Mouse (Mus musculus): ENCODE data around the gene Elof1. TPM values are rescaled to one million over a fixed set of nuclear protein-coding genes. Genes with fewer than 3 reads are reported as not detected.
"Not testable (repeated sequence)": the region's sequence is repeated elsewhere in the genome, so short reads cannot be mapped to it uniquely, and the experiment has no call there.

Elof1 gene
- polyA plus RNA-seq, 1 experiment from 2014 or later, result 217 TPM

DNA sequence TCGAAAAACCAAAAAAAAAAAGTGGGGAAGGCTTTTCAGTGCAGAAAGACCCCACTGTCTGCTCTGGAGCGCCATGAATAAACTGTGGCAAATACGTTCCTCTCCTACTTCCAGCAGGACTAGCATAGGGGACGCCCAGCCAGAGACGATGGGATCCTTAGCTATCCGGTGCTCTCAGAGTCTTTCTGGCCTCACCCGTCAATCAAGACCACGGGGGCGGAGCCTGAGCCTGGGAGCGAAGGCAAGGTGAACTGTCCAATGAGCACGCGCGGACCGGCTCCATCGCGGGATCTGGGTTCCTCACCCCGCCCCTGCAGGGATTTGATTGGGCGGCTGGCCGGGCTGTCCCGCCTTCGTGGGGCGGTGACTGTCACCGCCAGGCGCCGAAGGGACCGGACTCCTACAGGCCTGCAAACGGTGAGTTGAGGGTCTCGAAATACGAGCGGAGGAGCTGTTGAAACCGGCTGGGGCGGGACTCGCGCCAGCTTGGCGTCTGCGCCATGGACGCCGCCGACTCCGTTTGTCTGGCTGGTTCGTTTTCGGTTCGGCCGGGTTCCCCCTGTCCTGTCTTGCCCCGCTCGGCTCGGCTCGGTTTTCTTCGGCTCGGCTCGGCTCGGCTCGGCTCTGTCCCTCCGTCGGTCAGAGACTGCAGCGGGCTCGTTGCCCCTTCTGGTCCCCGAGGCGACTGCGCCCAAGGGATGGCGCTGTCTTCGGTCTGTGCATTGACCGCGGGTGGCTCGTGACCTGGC lies 39.7 kb upstream of the Elof1 start, which contains the start of gene Pigyl:
TSS of gene Pigyl (plus strand) at position 350 of the 749 bp plus-strand sequence.
- H3K27ac ChIP-seq (ENCODE audit: low read depth, low read length), result peak within 1 kb of the TSS; percentile 65; the same call in 1 of the 2 replicates
- peak; percentile 98 for ATAC-seq (ENCODE audit: insufficient read depth, low FRiP score, low TSS enrichment)
- DNase-seq (ENCODE audit: low spot score), result peak; percentile 99

DNA sequence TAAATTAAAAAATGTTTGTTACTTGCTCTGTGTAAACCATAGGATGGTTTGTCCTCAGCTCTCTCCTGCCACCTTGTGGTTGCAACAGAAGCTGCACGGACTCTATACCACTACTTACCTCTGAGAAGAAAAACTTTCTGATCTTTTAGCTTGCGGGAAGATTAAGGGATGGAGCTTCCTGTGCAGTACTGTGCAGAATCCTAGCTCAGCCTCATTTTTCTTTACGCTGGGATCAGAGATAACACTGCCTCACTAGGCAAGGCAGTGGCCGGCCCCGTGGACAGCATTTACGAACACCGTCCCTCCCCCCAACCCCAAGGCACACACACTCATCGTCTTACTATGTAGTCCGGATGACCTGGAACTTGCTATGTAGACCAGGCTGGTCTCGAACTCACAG lies 38.6 kb upstream of the Elof1 start:
- Histone ChIP-seq H3K27me3 (ENCODE audit: control insufficient read depth, insufficient read depth, low read length) (no peaks in the 10 kb centered on the region), H3K9ac (ENCODE audit: low read length) (no peak overlapping the region), H3K36me3 (ENCODE audit: control insufficient read depth, insufficient read depth, low read length) (no peaks in the 10 kb centered on the region), H3K27ac (ENCODE audit: low read depth, low read length) (no peak overlapping the region), H3K4me2 (ENCODE audit: low read depth) (no peak overlapping the region), H3K4me3 (ENCODE audit: low read depth, low read length) (no peak overlapping the region), H3K9me3 (ENCODE audit: control insufficient read depth, low read length) (no peaks in the 10 kb centered on the region), H3K4me1 (ENCODE audit: control insufficient read depth, insufficient read depth, low read length) (peaks cover 6% of the 10 kb centered on the region; the same call in 1 of the 2 replicates)
- DNase-seq (ENCODE audit: low spot score) (peak; percentile 61), ATAC-seq (ENCODE audit: insufficient read depth, low FRiP score, low TSS enrichment) (no peak)
- 24% methylated on average over 10 of the region's 10 CpGs for WGBS

More for the DNA sequence above, 39.7 kb upstream of the Elof1 start, which contains the start of gene Pigyl:
- no peaks in the 10 kb centered on the region for H3K27me3 ChIP-seq (ENCODE audit: control insufficient read depth, insufficient read depth, low read length)
- no peaks in the 10 kb centered on the region for H3K36me3 ChIP-seq (ENCODE audit: control insufficient read depth, insufficient read depth, low read length)
- peak within 1 kb of the TSS; percentile 48 for H3K4me2 ChIP-seq (ENCODE audit: low read depth)
- peak within 1 kb of the TSS; percentile 63 for H3K4me3 ChIP-seq (ENCODE audit: low read depth, low read length)
- WGBS, result under 1% methylated on average over 65 of the region's 65 CpGs
- no peaks in the 10 kb centered on the region for H3K9me3 ChIP-seq (ENCODE audit: control insufficient read depth, low read length)
- peak within 1 kb of the TSS; percentile 78 for H3K9ac ChIP-seq (ENCODE audit: low read length)
- H3K4me1 ChIP-seq (ENCODE audit: control insufficient read depth, insufficient read depth, low read length), result peaks cover 6% of the 10 kb centered on the region; the same call in 1 of the 2 replicates

DNA sequence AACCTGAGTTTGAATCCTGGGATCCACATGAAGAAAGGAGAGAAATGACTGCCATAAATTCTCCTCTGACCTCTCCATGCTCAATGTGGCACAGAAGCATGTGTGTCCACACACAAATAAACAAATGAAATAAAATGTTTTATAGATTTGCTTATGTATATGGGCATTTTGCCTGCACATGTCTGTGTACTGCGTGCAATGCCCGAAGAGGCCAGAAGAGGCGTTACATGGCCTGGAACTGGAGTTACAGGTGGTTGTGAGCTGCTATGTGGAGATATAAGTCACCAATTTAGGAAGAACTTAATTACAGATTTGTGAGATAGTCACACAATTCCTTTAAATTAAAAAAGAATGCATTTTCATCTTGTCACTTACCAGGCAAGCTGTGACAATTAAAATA lies 36.8 kb upstream of the Elof1 start:
- DNase-seq (ENCODE audit: low spot score) (no peak), ATAC-seq (ENCODE audit: insufficient read depth, low FRiP score, low TSS enrichment) (no peak)
- Histone ChIP-seq H3K27ac (ENCODE audit: low read depth, low read length) (no peak overlapping the region), H3K4me2 (ENCODE audit: low read depth) (no peak overlapping the region), H3K36me3 (ENCODE audit: control insufficient read depth, insufficient read depth, low read length) (no peaks in the 10 kb centered on the region), H3K9me3 (ENCODE audit: control insufficient read depth, low read length) (no peaks in the 10 kb centered on the region), H3K9ac (ENCODE audit: low read length) (no peak overlapping the region), H3K27me3 (ENCODE audit: control insufficient read depth, insufficient read depth, low read length) (no peaks in the 10 kb centered on the region), H3K4me3 (ENCODE audit: low read depth, low read length) (no peak overlapping the region), H3K4me1 (ENCODE audit: control insufficient read depth, insufficient read depth, low read length) (peaks cover 6% of the 10 kb centered on the region; the same call in 1 of the 2 replicates)
- WGBS, result 89% methylated on average over 3 of the region's 3 CpGs

DNA sequence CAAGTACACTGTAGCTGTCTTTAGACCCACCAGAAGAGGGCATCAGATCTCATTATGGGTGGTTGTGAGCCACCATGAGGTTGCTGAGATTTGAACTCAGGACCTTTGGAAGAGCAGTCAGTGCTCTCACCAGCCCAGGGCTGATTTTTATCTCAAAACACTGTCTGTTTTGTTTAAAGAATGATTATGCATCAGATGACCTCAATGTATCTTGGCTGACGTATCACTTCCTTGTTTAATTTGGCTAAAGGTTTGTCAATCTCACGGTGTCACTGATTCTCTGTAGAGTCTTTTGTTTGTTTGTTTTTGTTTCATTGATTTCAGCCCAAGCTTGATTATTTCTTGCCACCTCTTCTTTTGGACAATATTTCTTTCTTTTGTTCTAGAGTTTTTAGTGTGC lies 34.0 kb upstream of the Elof1 start:
- Histone ChIP-seq H3K4me2 (ENCODE audit: low read depth) (no peak overlapping the region), H3K9me3 (ENCODE audit: control insufficient read depth, low read length) (no peaks in the 10 kb centered on the region), H3K36me3 (ENCODE audit: control insufficient read depth, insufficient read depth, low read length) (no peaks in the 10 kb centered on the region), H3K27ac (ENCODE audit: low read depth, low read length) (no peak overlapping the region), H3K9ac (ENCODE audit: low read length) (no peak overlapping the region), H3K4me1 (ENCODE audit: control insufficient read depth, insufficient read depth, low read length) (no peaks in the 10 kb centered on the region), H3K4me3 (ENCODE audit: low read depth, low read length) (no peak overlapping the region), H3K27me3 (ENCODE audit: control insufficient read depth, insufficient read depth, low read length) (no peaks in the 10 kb centered on the region)
- DNase-seq (ENCODE audit: low spot score) (no peak), ATAC-seq (ENCODE audit: insufficient read depth, low FRiP score, low TSS enrichment) (no peak)
- 94% methylated on average over 2 of the region's 2 CpGs for WGBS

DNA sequence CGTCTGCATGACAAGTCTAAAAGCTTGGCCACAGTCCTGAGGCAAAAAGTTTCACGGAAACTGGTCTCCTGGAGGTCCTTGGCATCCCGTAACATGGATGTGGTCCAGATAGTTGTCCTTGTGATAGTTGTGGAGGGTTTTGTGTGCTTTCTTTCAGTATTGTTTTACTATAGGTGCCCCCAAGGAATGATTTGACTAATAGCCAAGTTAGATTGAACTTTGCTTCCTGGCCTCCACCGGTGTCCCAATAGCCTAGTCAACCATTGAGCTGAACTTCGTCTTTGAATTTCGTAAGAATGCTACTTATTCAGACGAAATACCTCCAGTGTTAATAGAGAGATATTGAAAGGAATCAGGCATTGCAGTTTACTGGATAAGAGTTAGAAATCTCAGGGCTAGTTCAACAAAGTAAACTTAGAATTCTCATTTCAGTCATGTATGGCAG lies 33.3 kb upstream of the Elof1 start:
- not testable (repeated sequence) for H3K9ac ChIP-seq (ENCODE audit: low read length); DNase-seq (ENCODE audit: low spot score); H3K4me1 ChIP-seq (ENCODE audit: control insufficient read depth, insufficient read depth, low read length); H3K36me3 ChIP-seq (ENCODE audit: control insufficient read depth, insufficient read depth, low read length); H3K27me3 ChIP-seq (ENCODE audit: control insufficient read depth, insufficient read depth, low read length); H3K27ac ChIP-seq (ENCODE audit: low read depth, low read length); H3K4me3 ChIP-seq (ENCODE audit: low read depth, low read length); H3K9me3 ChIP-seq (ENCODE audit: control insufficient read depth, low read length); H3K4me2 ChIP-seq (ENCODE audit: low read depth); ATAC-seq (ENCODE audit: insufficient read depth, low FRiP score, low TSS enrichment)
- 84% methylated on average over 7 of the region's 7 CpGs for WGBS

DNA sequence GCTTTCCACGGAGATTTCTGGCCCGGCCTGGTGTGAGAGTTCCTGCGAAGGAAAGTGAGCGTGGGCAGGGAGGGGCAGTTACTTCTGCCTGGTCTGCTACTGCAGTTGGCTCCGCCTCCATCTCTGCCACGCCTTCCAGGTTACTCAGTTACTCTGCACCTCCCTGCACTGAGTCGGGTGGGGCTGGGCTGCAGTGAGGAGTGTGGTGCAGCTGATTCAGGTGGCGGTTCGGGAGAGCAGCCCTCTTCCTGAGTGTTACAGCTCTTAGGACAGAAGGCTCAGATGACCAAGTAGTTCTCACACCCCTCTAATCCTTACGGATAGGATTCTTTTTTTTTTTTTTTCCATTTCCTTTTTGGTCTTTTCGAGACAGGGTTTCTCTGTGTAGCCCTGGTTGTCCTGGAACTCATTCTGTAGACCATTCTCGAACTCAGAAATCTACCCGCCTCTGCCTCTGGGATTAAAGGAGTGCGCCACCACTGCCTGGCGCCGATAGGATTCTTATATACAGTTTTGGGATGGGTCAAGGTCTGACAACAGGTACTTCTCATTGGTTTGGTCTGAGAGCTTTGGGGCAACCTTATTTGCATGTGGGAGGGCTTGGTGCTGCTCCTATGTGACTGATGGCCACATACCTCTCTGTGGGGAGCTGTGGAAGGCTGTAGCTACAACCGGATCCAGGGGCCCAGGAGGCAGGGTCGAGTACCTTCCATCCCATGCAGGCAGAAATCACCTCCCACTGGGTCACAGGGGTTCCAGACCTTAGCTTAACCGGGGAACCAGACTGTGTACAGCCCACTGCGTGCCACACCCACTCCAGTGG lies 32.7 kb upstream of the Elof1 start:
- ATAC-seq (ENCODE audit: insufficient read depth, low FRiP score, low TSS enrichment) (no peak), DNase-seq (ENCODE audit: low spot score) (no peak)
- Histone ChIP-seq H3K4me2 (ENCODE audit: low read depth) (no peak overlapping the region), H3K4me1 (ENCODE audit: control insufficient read depth, insufficient read depth, low read length) (no peaks in the 10 kb centered on the region), H3K9me3 (ENCODE audit: control insufficient read depth, low read length) (no peaks in the 10 kb centered on the region), H3K9ac (ENCODE audit: low read length) (no peak overlapping the region), H3K4me3 (ENCODE audit: low read depth, low read length) (no peak overlapping the region), H3K27me3 (ENCODE audit: control insufficient read depth, insufficient read depth, low read length) (no peaks in the 10 kb centered on the region), H3K27ac (ENCODE audit: low read depth, low read length) (no peak overlapping the region), H3K36me3 (ENCODE audit: control insufficient read depth, insufficient read depth, low read length) (no peaks in the 10 kb centered on the region)
- 78% methylated on average over 20 of the region's 20 CpGs for WGBS

DNA sequence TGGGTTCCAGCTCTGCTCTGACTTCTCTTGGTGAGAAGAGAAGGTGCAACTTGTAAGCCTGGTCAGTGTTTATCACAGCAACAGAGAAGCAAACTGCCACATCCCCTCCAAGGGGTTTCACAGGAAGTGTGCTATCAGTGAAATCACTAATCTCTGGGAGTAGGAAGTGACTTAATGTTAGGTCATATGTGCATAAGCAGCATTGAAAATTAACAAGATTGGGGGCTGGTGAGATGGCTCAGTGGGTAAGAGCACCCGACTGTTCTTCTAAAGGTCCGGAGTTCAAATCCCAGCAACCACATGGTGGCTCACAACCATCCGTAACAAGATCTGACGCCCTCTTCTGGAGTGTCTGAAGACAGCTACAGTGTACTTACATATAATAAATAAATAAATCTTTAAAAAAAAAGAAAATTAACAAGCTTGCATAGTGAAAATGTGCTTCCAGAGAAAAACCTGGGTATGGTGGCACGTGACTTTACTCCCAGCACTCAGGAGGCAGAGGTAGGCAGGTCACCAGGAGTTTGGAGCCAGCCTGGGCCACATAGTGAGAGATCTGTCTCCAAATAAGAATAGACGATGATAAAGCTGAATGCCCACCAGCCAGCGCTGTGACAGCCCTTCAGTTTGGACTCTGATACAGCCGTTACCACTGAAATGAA lies 27.5 kb upstream of the Elof1 start:
- H3K36me3 ChIP-seq (ENCODE audit: control insufficient read depth, insufficient read depth, low read length), result no peaks in the 10 kb centered on the region
- H3K9ac ChIP-seq (ENCODE audit: low read length), result no peak overlapping the region
- WGBS, result 90% methylated on average over 7 of the region's 8 CpGs
- no peak for ATAC-seq (ENCODE audit: insufficient read depth, low FRiP score, low TSS enrichment)
- H3K9me3 ChIP-seq (ENCODE audit: control insufficient read depth, low read length), result no peaks in the 10 kb centered on the region
- no peak overlapping the region for H3K4me3 ChIP-seq (ENCODE audit: low read depth, low read length)
- H3K4me2 ChIP-seq (ENCODE audit: low read depth), result no peak overlapping the region
- H3K4me1 ChIP-seq (ENCODE audit: control insufficient read depth, insufficient read depth, low read length), result no peaks in the 10 kb centered on the region
- no peak overlapping the region for H3K27ac ChIP-seq (ENCODE audit: low read depth, low read length)
- no peak for DNase-seq (ENCODE audit: low spot score)
- no peaks in the 10 kb centered on the region for H3K27me3 ChIP-seq (ENCODE audit: control insufficient read depth, insufficient read depth, low read length)

DNA sequence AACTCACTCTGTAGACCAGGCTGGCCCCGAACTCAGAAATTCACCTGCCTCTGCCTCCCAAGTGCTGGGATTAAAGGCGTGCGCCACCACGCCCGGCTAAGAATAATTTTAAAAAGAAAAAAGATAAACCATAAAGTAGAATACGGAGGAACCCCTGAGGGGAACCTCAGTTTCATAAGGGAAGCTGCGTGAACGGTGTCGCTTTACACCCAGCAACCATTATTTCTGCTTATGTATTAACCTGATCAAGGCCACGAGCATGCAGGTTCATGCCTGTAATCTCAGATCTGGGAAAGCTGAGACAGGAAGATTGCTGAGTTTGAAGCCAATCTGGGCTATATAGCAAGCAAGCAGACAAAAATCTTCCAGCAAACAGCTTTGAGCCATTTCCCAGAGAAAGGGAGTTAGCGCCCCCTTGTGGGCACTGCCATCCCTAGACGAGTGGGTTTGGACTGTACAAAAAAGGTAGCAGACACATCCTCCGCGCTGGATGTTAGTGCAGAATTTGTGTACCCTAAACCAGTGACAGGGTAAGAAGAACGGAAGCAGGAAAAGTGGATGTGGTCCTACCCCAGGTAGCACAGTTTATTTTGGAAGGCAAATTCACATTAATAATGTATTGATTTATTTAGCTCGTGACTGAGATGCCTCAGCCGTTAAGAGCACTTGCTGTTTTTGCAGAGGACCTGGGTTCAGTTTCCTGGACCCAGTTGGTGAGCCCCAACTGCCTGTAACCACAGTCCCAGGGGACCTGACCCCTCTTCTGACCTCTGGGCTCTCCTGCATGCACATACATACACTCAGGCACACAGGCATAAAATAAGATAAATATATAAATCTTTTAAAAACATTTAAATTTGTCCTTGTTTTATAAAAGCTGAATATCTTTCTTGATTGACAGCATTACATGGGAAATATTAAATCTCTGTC lies 26.4 kb upstream of the Elof1 start:
- no peak overlapping the region for H3K4me3 ChIP-seq (ENCODE audit: low read depth, low read length)
- no peak overlapping the region for H3K4me2 ChIP-seq (ENCODE audit: low read depth)
- no peak overlapping the region for H3K27ac ChIP-seq (ENCODE audit: low read depth, low read length)
- no peaks in the 10 kb centered on the region for H3K9me3 ChIP-seq (ENCODE audit: control insufficient read depth, low read length)
- H3K36me3 ChIP-seq (ENCODE audit: control insufficient read depth, insufficient read depth, low read length), result no peaks in the 10 kb centered on the region
- peak; percentile 89 for DNase-seq (ENCODE audit: low spot score)
- 58% methylated on average over 17 of the region's 17 CpGs for WGBS
- H3K27me3 ChIP-seq (ENCODE audit: control insufficient read depth, insufficient read depth, low read length), result no peaks in the 10 kb centered on the region
- no peaks in the 10 kb centered on the region for H3K4me1 ChIP-seq (ENCODE audit: control insufficient read depth, insufficient read depth, low read length)
- no peak overlapping the region for H3K9ac ChIP-seq (ENCODE audit: low read length)
- peak; percentile 65; the same call in 1 of the 2 replicates for ATAC-seq (ENCODE audit: insufficient read depth, low FRiP score, low TSS enrichment)
